In the genomic region with DNA sequence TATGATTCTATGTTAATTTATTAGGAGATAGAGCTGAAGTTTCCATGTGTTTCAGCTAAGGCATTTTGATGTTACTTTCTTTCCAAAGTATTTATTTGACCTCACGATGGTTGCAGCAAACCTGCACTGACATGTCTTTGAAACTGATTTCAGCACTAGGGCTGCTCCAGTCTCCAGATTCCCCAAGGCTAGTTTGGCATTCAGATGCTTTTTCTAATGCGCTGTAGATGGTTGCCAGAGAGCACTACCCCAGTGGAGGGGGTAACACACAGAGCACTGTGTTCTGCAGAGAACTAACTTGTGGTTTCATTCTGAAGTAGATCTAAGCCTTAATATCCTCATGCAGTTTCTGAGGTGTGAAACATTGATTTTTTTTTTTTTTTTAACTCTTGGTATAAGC, we compare ENCODE assay signal across 22 mouse cellular contexts.
DNase-seq lines count a peak whose midpoint lies in the region; ATAC-seq and TF ChIP-seq lines count a peak whose summit lies in the region.
"Had no signal": no experiment of that assay in that cellular context is flagged by ENCODE, and none has a peak within 500 bp of the region (broad histone marks: within the 10 kb centered on the region; RNA-seq: fewer than 3 reads in every experiment).

No protein-coding gene starts in this region.

- no peak for ATAC-seq in cerebellum, adult (ENCODE audit: insufficient number of reproducible peaks, low FRiP score, low TSS enrichment)
- no peak for ATAC-seq in hindbrain, embryonic 13.5 days (ENCODE audit: low FRiP score)
- no peak for ATAC-seq in hindbrain, embryonic 12.5 days (ENCODE audit: low FRiP score)
- no peak for ATAC-seq in midbrain, postnatal 0 days (ENCODE audit: low FRiP score)
- ATAC-seq in midbrain, embryonic 16.5 days: no peak
- no peak for ATAC-seq in megakaryocyte, adult 5-6 weeks (ENCODE audit: poor library complexity, severe bottlenecking)
- ATAC-seq: activated CD4-positive, CD25-positive, alpha-beta regulatory T cell, adult 4 months; forebrain, embryonic 15.5 days; hindbrain, postnatal 0 days; inflammation-experienced regulatory T-cells, adult 6 months; intestine, embryonic 16.5 days had no signal

- 82% methylated on average over 2 of the region's 2 CpGs for WGBS in hindbrain, embryonic 13.5 days
- WGBS in hindbrain, embryonic 12.5 days: 90% methylated on average over 2 of the region's 2 CpGs
- WGBS in midbrain, postnatal 0 days: 49% methylated on average over 2 of the region's 2 CpGs
- WGBS in midbrain, embryonic 16.5 days: 68% methylated on average over 2 of the region's 2 CpGs

- no peaks in the 10 kb centered on the region for H3K27me3 ChIP-seq in hindbrain, embryonic 13.5 days
- H3K27me3 ChIP-seq in hindbrain, embryonic 12.5 days: no peaks in the 10 kb centered on the region
- no peaks in the 10 kb centered on the region for H3K27me3 ChIP-seq in midbrain, postnatal 0 days (ENCODE audit: insufficient read depth, low read length)
- H3K27me3 ChIP-seq in midbrain, embryonic 16.5 days (ENCODE audit: control insufficient read depth, insufficient read depth, low read depth, low read length): no peaks in the 10 kb centered on the region
- H3K27me3 ChIP-seq: embryonic facial prominence, embryonic 13.5 days; forebrain, embryonic 15.5 days had no signal

- H3K9me3 ChIP-seq in hindbrain, embryonic 13.5 days: no peaks in the 10 kb centered on the region
- H3K9me3 ChIP-seq in hindbrain, embryonic 12.5 days (replicated peaks): no peaks in the 10 kb centered on the region
- H3K9me3 ChIP-seq in midbrain, postnatal 0 days (ENCODE audit: low read length): no peaks in the 10 kb centered on the region
- H3K9me3 ChIP-seq in midbrain, embryonic 16.5 days (replicated peaks; ENCODE audit: control insufficient read depth, low read length, poor library complexity, severe bottlenecking): no peaks in the 10 kb centered on the region
- H3K9me3 ChIP-seq: embryonic facial prominence, embryonic 13.5 days; forebrain, embryonic 15.5 days had no signal

- 0 out of 2 replicates have a peak, but pooled peaks cover 3% of the 10 kb centered on the region for H3K36me3 ChIP-seq in hindbrain, embryonic 13.5 days
- H3K36me3 ChIP-seq in hindbrain, embryonic 12.5 days: no peaks in the 10 kb centered on the region; the same call in 1 of the 2 replicates
- no peaks in the 10 kb centered on the region for H3K36me3 ChIP-seq in midbrain, postnatal 0 days (ENCODE audit: insufficient read depth, low read length)
- no peaks in the 10 kb centered on the region for H3K36me3 ChIP-seq in midbrain, embryonic 16.5 days (ENCODE audit: control insufficient read depth, insufficient read depth, low read length)
- H3K36me3 ChIP-seq: forebrain, embryonic 15.5 days had no signal

- H3K27ac ChIP-seq in hindbrain, embryonic 13.5 days: 0 out of 2 replicates have a peak overlapping the region, but pooled peaks have one; percentile 48
- no peak overlapping the region for H3K27ac ChIP-seq in hindbrain, embryonic 12.5 days
- H3K27ac ChIP-seq in midbrain, postnatal 0 days (ENCODE audit: low read depth, low read length): no peak overlapping the region
- H3K27ac ChIP-seq in midbrain, embryonic 16.5 days (ENCODE audit: low read length): no peak overlapping the region
- H3K27ac ChIP-seq: embryonic facial prominence, embryonic 13.5 days; forebrain, embryonic 15.5 days; heart, adult 2 months; hindbrain, embryonic 14.5 days; hindbrain, postnatal 0 days had no signal

- TF ChIP-seq CTCF in midbrain, postnatal 0 days (IDR thresholded peaks at IDR 0.05): no peak

- H3K4me3 ChIP-seq in hindbrain, embryonic 13.5 days: no peak overlapping the region
- H3K4me3 ChIP-seq in hindbrain, embryonic 12.5 days: no peak overlapping the region
- H3K4me3 ChIP-seq in midbrain, postnatal 0 days (ENCODE audit: low read depth, low read length): no peak overlapping the region
- H3K4me3 ChIP-seq in midbrain, embryonic 16.5 days (ENCODE audit: low read depth, low read length): no peak overlapping the region
- H3K4me3 ChIP-seq: embryonic facial prominence, embryonic 13.5 days; forebrain, embryonic 15.5 days; heart, adult 2 months had no signal

- no peak overlapping the region for H3K4me2 ChIP-seq in hindbrain, embryonic 13.5 days
- no peak overlapping the region for H3K4me2 ChIP-seq in hindbrain, embryonic 12.5 days (replicated peaks)
- H3K4me2 ChIP-seq in midbrain, postnatal 0 days (ENCODE audit: low read depth, low read length, poor library complexity, severe bottlenecking): no peak overlapping the region
- no peak overlapping the region for H3K4me2 ChIP-seq in midbrain, embryonic 16.5 days (ENCODE audit: low read length)
- H3K4me2 ChIP-seq: embryonic facial prominence, embryonic 13.5 days; forebrain, embryonic 15.5 days; heart, embryonic 11.5 days; hindbrain, embryonic 14.5 days had no signal

- peak; percentile 57 to 59 for DNase-seq in cerebellum, postnatal 10 days
- DNase-seq in midbrain, postnatal 0 days (ENCODE audit: low spot score): peak; percentile 46
- peak; percentile 91 for DNase-seq in gonadal fat pad, adult 2 months (ENCODE audit: low read depth)
- DNase-seq: adrenal gland, adult 8-10 months; adrenal gland, postnatal 25 days; cerebellum, adult 11 months; cerebellum, adult 8-10 months; gastrocnemius, postnatal 25 days; heart, adult 2 months had no signal

- peaks cover 52% of the 10 kb centered on the region for H3K4me1 ChIP-seq in hindbrain, embryonic 13.5 days (replicated peaks)
- peaks cover 19% of the 10 kb centered on the region; the same call in 1 of the 2 replicates for H3K4me1 ChIP-seq in hindbrain, embryonic 12.5 days
- no peaks in the 10 kb centered on the region for H3K4me1 ChIP-seq in midbrain, postnatal 0 days (ENCODE audit: insufficient read depth, low read length)
- peaks cover 10% of the 10 kb centered on the region for H3K4me1 ChIP-seq in midbrain, embryonic 16.5 days (ENCODE audit: control insufficient read depth, insufficient read depth, low read length)

- no peak overlapping the region for H3K9ac ChIP-seq in hindbrain, embryonic 13.5 days
- no peak overlapping the region for H3K9ac ChIP-seq in hindbrain, embryonic 12.5 days
- no peak overlapping the region for H3K9ac ChIP-seq in midbrain, postnatal 0 days (replicated peaks; ENCODE audit: low read length, poor library complexity, severe bottlenecking)
- no peak overlapping the region for H3K9ac ChIP-seq in midbrain, embryonic 16.5 days (ENCODE audit: low read depth, low read length)
- H3K9ac ChIP-seq: embryonic facial prominence, embryonic 13.5 days; forebrain, embryonic 15.5 days; hindbrain, embryonic 14.5 days had no signal
